12 mouse cellular contexts compared by ENCODE assay signal in genomic region chr5:144334010-144334409, GRCm38 (mm10).
"Had no signal": no experiment of that assay in that cellular context is flagged by ENCODE, and none has a peak within 500 bp of the region (broad histone marks: within the 10 kb centered on the region; RNA-seq: fewer than 3 reads in every experiment).

No protein-coding gene starts in this region.

- ATAC-seq: hindbrain, embryonic 16.5 days; intestine, embryonic 15.5 days; midbrain, embryonic 13.5 days; midbrain, embryonic 16.5 days had no signal

- DNase-seq: kidney, adult 8-10 months; kidney, postnatal 36 days; layer of hippocampus, postnatal 36 days; liver, embryonic 13.5 days; right cerebral cortex, adult 18-20 months; right cerebral cortex, postnatal 14 days; spleen, adult 18-20 months; thymus, postnatal 25 days had no signal
